Mouse (Mus musculus): Measurements from ENCODE around the gene Adgrb3. TPM values are rescaled to one million over a fixed set of nuclear protein-coding genes. Genes with fewer than 3 reads are reported as not detected.

Adgrb3 gene
- polyA plus RNA-seq, 1 experiment = 1.0 TPM

DNA sequence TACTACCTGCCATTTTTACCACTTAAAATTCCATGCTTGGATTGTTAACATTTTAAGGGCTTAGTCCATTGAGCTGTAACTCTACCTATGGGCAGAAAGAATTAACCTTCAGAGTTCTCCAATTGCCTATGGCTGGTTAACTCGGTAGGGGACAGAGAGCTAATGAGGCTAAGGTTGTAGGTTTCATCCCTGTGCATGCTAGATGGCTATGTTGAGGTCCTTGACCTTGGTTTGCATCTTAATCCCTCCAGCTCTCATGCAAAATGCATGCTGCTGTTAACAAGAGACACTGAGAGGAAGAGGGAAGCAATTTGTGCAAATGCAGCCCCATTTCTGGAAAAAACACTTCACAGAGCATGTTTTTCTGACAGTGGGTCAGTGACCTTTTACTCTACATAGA lies 366.9 kb downstream of the Adgrb3 start:
- peaks cover 8% of the 10 kb centered on the region for H3K9me3 ChIP-seq (replicated peaks; ENCODE audit: control insufficient read depth, insufficient read depth, low read length, poor library complexity, severe bottlenecking)
- TF ChIP-seq CTCF (IDR thresholded peaks at IDR 0.05; ENCODE audit: low read depth, low read length) (no peak), EP300 (IDR thresholded peaks at IDR 0.05; ENCODE audit: insufficient read depth, low read depth, low read length) (no peak), POLR2A (IDR thresholded peaks at IDR 0.05; ENCODE audit: insufficient read depth, low read length) (no peak)
- no peaks in the 10 kb centered on the region for H3K36me3 ChIP-seq (ENCODE audit: control insufficient read depth, insufficient read depth, low read length, poor library complexity, severe bottlenecking)
- H3K4me3 ChIP-seq (ENCODE audit: low read depth, low read length) = no peak overlapping the region
- H3K27me3 ChIP-seq (ENCODE audit: control insufficient read depth, insufficient read depth, low read length, poor library complexity, severe bottlenecking) = no peaks in the 10 kb centered on the region
- no peaks in the 10 kb centered on the region for H3K4me1 ChIP-seq (ENCODE audit: control insufficient read depth, insufficient read depth, low read length)
- H3K9ac ChIP-seq (ENCODE audit: low read depth, poor library complexity, severe bottlenecking) = no peak overlapping the region
- no peak overlapping the region for H3K27ac ChIP-seq (ENCODE audit: insufficient read depth, low read length)

DNA sequence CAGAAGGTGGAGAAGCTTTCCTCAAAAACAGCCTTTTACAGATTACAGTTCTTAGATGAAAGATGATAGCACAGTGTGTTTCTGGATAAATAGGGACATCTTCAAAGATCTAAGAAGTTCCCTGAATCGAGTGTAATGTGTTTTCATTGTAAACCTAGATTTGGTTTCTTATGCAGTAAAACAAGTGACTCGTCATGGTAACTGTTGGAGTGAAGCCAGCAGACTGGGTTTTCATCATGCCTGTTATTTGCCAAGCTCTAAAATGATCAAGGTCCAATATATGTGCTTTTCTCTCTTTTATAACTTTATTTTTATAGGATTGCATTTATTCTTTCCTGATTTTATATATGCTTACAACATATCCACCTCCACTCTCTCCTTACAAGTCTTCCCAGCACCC lies 394.0 kb downstream of the Adgrb3 start:
- no peak for TF ChIP-seq CTCF (IDR thresholded peaks at IDR 0.05; ENCODE audit: low read depth, low read length)
- TF ChIP-seq POLR2A (IDR thresholded peaks at IDR 0.05; ENCODE audit: insufficient read depth, low read length) = no peak
- no peak for TF ChIP-seq EP300 (IDR thresholded peaks at IDR 0.05; ENCODE audit: insufficient read depth, low read depth, low read length)
- Histone ChIP-seq H3K4me1 (ENCODE audit: control insufficient read depth, insufficient read depth, low read length) (no peaks in the 10 kb centered on the region), H3K4me3 (ENCODE audit: low read depth, low read length) (no peak overlapping the region), H3K27me3 (ENCODE audit: control insufficient read depth, insufficient read depth, low read length, poor library complexity, severe bottlenecking) (no peaks in the 10 kb centered on the region), H3K27ac (ENCODE audit: insufficient read depth, low read length) (no peak overlapping the region), H3K36me3 (ENCODE audit: control insufficient read depth, insufficient read depth, low read length, poor library complexity, severe bottlenecking) (no peaks in the 10 kb centered on the region), H3K9me3 (replicated peaks; ENCODE audit: control insufficient read depth, insufficient read depth, low read length, poor library complexity, severe bottlenecking) (no peaks in the 10 kb centered on the region), H3K9ac (ENCODE audit: low read depth, poor library complexity, severe bottlenecking) (no peak overlapping the region)

DNA sequence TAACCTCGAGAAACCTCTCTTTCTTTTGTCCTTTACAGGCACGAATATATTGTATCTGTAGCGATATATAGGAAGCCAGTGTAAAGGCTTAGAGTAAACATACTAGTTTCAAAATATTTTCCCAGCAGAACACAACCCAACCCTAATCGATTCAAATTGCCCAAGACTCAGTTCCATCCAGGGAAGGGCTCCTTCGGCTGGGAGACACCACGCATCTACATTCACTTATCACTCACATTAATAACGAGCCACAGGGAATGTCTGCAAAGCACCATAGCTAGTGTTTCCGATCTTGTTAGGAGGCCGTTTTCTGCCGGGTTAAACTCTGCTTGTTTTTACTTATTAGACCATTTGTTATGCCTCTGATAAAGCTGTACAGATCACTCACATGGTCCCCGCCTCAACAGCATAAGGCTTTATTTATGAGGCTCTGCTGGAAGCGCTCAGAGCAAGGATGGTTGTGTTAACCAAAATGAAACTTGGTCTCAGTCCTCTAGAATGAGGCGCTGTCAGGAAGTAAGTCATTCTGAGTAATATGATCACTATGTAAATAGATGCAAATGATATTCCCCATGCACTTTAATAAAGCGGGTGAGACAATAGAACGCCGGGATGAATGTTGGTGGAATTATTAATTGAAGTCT lies 399.2 kb downstream of the Adgrb3 start:
- Histone ChIP-seq H3K9ac (ENCODE audit: low read depth, poor library complexity, severe bottlenecking) (no peak overlapping the region), H3K9me3 (replicated peaks; ENCODE audit: control insufficient read depth, insufficient read depth, low read length, poor library complexity, severe bottlenecking) (no peaks in the 10 kb centered on the region), H3K27ac (ENCODE audit: insufficient read depth, low read length) (no peak overlapping the region), H3K4me3 (ENCODE audit: low read depth, low read length) (no peak overlapping the region), H3K27me3 (ENCODE audit: control insufficient read depth, insufficient read depth, low read length, poor library complexity, severe bottlenecking) (no peaks in the 10 kb centered on the region), H3K36me3 (ENCODE audit: control insufficient read depth, insufficient read depth, low read length, poor library complexity, severe bottlenecking) (no peaks in the 10 kb centered on the region), H3K4me1 (ENCODE audit: control insufficient read depth, insufficient read depth, low read length) (no peaks in the 10 kb centered on the region)
- TF ChIP-seq CTCF (IDR thresholded peaks at IDR 0.05; ENCODE audit: low read depth, low read length) (no peak), POLR2A (IDR thresholded peaks at IDR 0.05; ENCODE audit: insufficient read depth, low read length) (no peak), EP300 (IDR thresholded peaks at IDR 0.05; ENCODE audit: insufficient read depth, low read depth, low read length) (no peak)

DNA sequence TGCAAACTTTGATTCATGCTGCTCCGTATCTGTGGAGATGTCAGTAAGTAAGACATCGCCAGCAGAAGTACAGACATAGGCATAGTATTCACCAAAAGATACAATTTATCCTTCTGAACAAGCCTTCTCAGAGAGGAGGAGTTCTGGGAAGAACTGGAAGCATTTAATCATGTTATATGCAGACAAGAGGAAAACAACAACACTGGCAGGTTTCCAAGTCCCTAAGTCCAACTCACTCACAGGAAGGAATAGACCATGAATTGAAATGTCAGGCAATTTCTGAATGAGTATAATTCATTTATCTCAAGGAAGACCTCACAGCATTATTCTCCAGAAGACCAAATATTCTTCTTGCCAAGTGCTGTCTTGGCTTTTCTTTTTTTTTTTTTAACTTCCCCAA lies 408.8 kb downstream of the Adgrb3 start:
- Histone ChIP-seq H3K4me1 (ENCODE audit: control insufficient read depth, insufficient read depth, low read length) (no peaks in the 10 kb centered on the region), H3K9ac (ENCODE audit: low read depth, poor library complexity, severe bottlenecking) (no peak overlapping the region), H3K27me3 (ENCODE audit: control insufficient read depth, insufficient read depth, low read length, poor library complexity, severe bottlenecking) (no peaks in the 10 kb centered on the region), H3K4me3 (ENCODE audit: low read depth, low read length) (no peak overlapping the region), H3K27ac (ENCODE audit: insufficient read depth, low read length) (no peak overlapping the region), H3K36me3 (ENCODE audit: control insufficient read depth, insufficient read depth, low read length, poor library complexity, severe bottlenecking) (no peaks in the 10 kb centered on the region), H3K9me3 (replicated peaks; ENCODE audit: control insufficient read depth, insufficient read depth, low read length, poor library complexity, severe bottlenecking) (no peaks in the 10 kb centered on the region)
- no peak for TF ChIP-seq CTCF (IDR thresholded peaks at IDR 0.05; ENCODE audit: low read depth, low read length)
- TF ChIP-seq POLR2A (IDR thresholded peaks at IDR 0.05; ENCODE audit: insufficient read depth, low read length) = no peak
- TF ChIP-seq EP300 (IDR thresholded peaks at IDR 0.05; ENCODE audit: insufficient read depth, low read depth, low read length) = no peak

DNA sequence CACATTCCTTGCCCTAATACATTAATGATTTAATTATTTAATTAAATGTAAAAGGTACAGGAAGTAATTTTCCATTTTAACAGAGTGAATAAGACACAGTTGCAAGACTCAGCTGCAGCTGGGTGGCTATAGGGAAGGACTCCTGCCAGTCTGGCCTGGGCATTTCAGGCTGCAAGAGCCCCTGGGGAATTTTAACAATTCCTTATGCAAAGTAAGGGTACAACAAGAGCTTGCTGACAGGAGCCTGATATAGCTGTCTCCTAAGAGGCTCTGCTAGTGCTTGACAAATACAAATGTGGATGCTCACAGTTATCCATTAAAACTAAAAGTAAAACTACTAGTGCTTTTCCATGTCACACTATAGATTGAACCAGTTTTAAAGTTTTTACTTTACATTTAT lies 410.1 kb downstream of the Adgrb3 start:
- no peaks in the 10 kb centered on the region for H3K4me1 ChIP-seq (ENCODE audit: control insufficient read depth, insufficient read depth, low read length)
- H3K36me3 ChIP-seq (ENCODE audit: control insufficient read depth, insufficient read depth, low read length, poor library complexity, severe bottlenecking) = no peaks in the 10 kb centered on the region
- no peak overlapping the region for H3K9ac ChIP-seq (ENCODE audit: low read depth, poor library complexity, severe bottlenecking)
- no peaks in the 10 kb centered on the region for H3K9me3 ChIP-seq (replicated peaks; ENCODE audit: control insufficient read depth, insufficient read depth, low read length, poor library complexity, severe bottlenecking)
- no peak overlapping the region for H3K4me3 ChIP-seq (ENCODE audit: low read depth, low read length)
- no peaks in the 10 kb centered on the region for H3K27me3 ChIP-seq (ENCODE audit: control insufficient read depth, insufficient read depth, low read length, poor library complexity, severe bottlenecking)
- no peak for TF ChIP-seq EP300 (IDR thresholded peaks at IDR 0.05; ENCODE audit: insufficient read depth, low read depth, low read length)
- TF ChIP-seq POLR2A (IDR thresholded peaks at IDR 0.05; ENCODE audit: insufficient read depth, low read length) = no peak
- TF ChIP-seq CTCF (IDR thresholded peaks at IDR 0.05; ENCODE audit: low read depth, low read length) = no peak
- no peak overlapping the region for H3K27ac ChIP-seq (ENCODE audit: insufficient read depth, low read length)

DNA sequence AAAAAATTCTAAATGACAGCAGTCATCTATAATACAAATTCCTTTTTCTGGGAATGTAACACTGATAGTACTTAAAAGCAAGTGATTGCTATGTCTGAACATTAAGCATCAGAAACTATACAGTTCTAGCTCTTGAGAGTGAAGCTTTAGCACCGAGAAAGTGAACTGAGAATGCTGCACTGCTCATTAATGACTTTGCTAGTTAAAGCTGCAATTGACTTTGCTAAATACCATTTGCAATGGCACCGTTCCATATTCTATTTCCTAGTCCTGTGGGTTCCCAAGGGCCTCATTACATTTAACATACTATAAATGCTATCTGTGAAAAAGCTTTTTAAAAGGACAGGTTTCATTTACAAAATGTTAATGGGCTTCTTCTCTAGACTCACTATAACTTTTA lies 414.4 kb downstream of the Adgrb3 start:
- Histone ChIP-seq H3K27me3 (ENCODE audit: control insufficient read depth, insufficient read depth, low read length, poor library complexity, severe bottlenecking) (no peaks in the 10 kb centered on the region), H3K9me3 (replicated peaks; ENCODE audit: control insufficient read depth, insufficient read depth, low read length, poor library complexity, severe bottlenecking) (no peaks in the 10 kb centered on the region)
- TF ChIP-seq CTCF (IDR thresholded peaks at IDR 0.05; ENCODE audit: low read depth, low read length) (no peak), EP300 (IDR thresholded peaks at IDR 0.05; ENCODE audit: insufficient read depth, low read depth, low read length) (no peak), POLR2A (IDR thresholded peaks at IDR 0.05; ENCODE audit: insufficient read depth, low read length) (no peak)

More for the DNA sequence above, 414.4 kb downstream of the Adgrb3 start:
- Histone ChIP-seq H3K4me3 (ENCODE audit: low read depth, low read length) (no peak overlapping the region), H3K27ac (ENCODE audit: insufficient read depth, low read length) (no peak overlapping the region), H3K9ac (ENCODE audit: low read depth, poor library complexity, severe bottlenecking) (no peak overlapping the region), H3K4me1 (ENCODE audit: control insufficient read depth, insufficient read depth, low read length) (no peaks in the 10 kb centered on the region), H3K36me3 (ENCODE audit: control insufficient read depth, insufficient read depth, low read length, poor library complexity, severe bottlenecking) (no peaks in the 10 kb centered on the region)
